Mouse (Mus musculus) testis, adult 2 months (tissue): ENCODE measurements around the gene Defb45. TPM values are rescaled to one million over a fixed set of nuclear protein-coding genes. Genes with fewer than 3 reads are reported as not detected.

Source experiments
- H3K27ac ChIP-seq: fragments of 200-500 bp; 2 replicates; pipeline ENCODE4 v1.5.1; 2012; ENCODE audit warnings: low read depth, low read length; ENCODE audit not compliant: control insufficient read depth, insufficient read depth
- H3K27me3 ChIP-seq: fragments of 200-500 bp; 2 replicates; pipeline ENCODE4 v1.6.1; 2012; ENCODE audit warnings: mild to moderate bottlenecking, low read length, moderate library complexity; ENCODE audit not compliant: control insufficient read depth, insufficient read depth
- H3K36me3 ChIP-seq: fragments of 200-500 bp; 2 replicates; pipeline ENCODE4 v1.6.1; 2012; ENCODE audit warnings: mild to moderate bottlenecking, low read length; ENCODE audit not compliant: control insufficient read depth, insufficient read depth
- H3K4me1 ChIP-seq: fragments of 200-500 bp; 2 replicates; pipeline ENCODE4 v1.6.1; 2012; ENCODE audit warnings: low read length; ENCODE audit not compliant: control insufficient read depth, insufficient read depth
- H3K4me3 ChIP-seq: fragments of 200-500 bp; 2 replicates; pipeline ENCODE4 v1.5.1; 2012; ENCODE audit warnings: low read depth, mild to moderate bottlenecking, low read length, moderate library complexity, mixed read lengths; ENCODE audit not compliant: control insufficient read depth
- CTCF ChIP-seq: fragments of 200-500 bp; IDR thresholded peaks from 2 replicates; pipeline ENCODE4 v1.5.1; 2012; ENCODE audit warnings: low read depth, mild to moderate bottlenecking, inconsistent platforms, low read length, moderate library complexity; ENCODE audit not compliant: control insufficient read depth, insufficient read depth, insufficient replicate concordance
- POLR2A ChIP-seq: fragments of 200-500 bp; IDR thresholded peaks from 2 replicates; pipeline ENCODE4 v1.6.1; 2012; ENCODE audit warnings: low read depth, mild to moderate bottlenecking, inconsistent platforms, low read length, moderate library complexity; ENCODE audit not compliant: control insufficient read depth
- polyA plus RNA-seq: library from polyadenylated mRNA; depleted of rRNA; stranded (reverse); fragments of >200 nt; gene quantifications from 2 replicates; pipeline ENCODE4 v1.2.3, GENCODE M21; 2012

Gene Defb45
- polyA plus RNA-seq, 1 experiment: 25.5 TPM

DNA sequence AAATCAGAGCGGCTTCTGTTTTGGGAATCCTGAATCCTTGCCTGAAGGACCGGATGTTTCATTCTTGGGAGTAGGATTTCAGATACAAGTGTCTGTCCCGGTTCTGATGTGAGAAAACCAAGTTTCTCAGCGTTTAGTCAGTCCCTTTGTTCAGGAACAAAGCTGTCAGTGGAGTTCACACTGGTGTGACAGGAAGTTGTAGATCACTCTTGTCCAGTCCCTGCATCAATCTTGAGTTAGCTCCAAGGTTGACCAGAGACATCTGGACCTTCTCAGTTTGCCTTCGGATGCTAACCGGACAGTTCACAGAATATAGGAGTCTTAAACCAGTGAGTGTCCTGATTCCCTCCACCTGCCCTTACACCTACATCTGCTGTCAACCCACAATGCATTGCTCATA, 8.5 kb upstream of the Defb45 start:
- no peak overlapping the region for H3K4me3 ChIP-seq
- peaks cover 8% of the 10 kb centered on the region for H3K4me1 ChIP-seq
- H3K36me3 ChIP-seq: no peaks in the 10 kb centered on the region
- no peaks in the 10 kb centered on the region for H3K27me3 ChIP-seq
- H3K27ac ChIP-seq: no peak overlapping the region
- no peak for TF ChIP-seq POLR2A

DNA sequence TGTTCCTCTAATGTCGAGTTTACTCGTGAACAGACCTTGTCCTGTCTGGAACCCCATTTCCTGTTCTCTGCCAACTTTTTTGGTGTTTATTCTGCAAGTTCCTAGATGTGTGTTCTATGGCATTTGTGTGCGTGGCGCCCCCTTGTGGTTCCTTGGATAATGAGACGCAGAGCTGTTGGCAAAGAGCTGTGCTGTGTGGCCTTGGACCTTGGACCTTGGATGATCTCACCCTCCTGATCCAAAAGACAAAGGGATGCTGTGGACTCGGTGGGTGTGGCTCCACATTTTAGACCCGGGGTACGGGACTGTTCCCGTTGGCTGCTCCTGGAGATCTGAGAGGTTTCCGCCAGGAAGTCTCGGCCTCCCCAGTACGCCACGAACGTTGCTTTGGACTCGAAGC, 4.9 kb upstream of the Defb45 start, which contains the start of gene Defb36:
Defb36 (plus strand) TSS at position 271 of the 400 bp plus-strand sequence.
- TF ChIP-seq CTCF: peak; percentile 76
- TF ChIP-seq POLR2A: 0 out of 2 replicates have a peak, but pooled peaks have one; percentile 24
- peak within 1 kb of the TSS; percentile 47 for H3K27ac ChIP-seq
- H3K27me3 ChIP-seq: no peaks in the 10 kb centered on the region
- no peaks in the 10 kb centered on the region for H3K36me3 ChIP-seq
- H3K4me3 ChIP-seq: peak within 1 kb of the TSS; percentile 56
- peaks cover 12% of the 10 kb centered on the region for H3K4me1 ChIP-seq

- Histone ChIP-seq H3K27me3 (no peaks in the 10 kb centered on the region), H3K27ac (no peak overlapping the region), H3K4me1 (peaks cover 12% of the 10 kb centered on the region), H3K4me3 (no peak overlapping the region), H3K36me3 (no peaks in the 10 kb centered on the region)
- no peak for TF ChIP-seq POLR2A
- peak; percentile 78; the same call in 1 of the 2 replicates for TF ChIP-seq CTCF
Observed at GRCm38 (mm10) chr2:152601275-152601960, 2.2 kb upstream of the Defb45 start.

- no peak for TF ChIP-seq CTCF
- TF ChIP-seq POLR2A: no peak
Observed at GRCm38 (mm10) chr2:152600076-152600475, 877 bp upstream of the Defb45 start.

DNA sequence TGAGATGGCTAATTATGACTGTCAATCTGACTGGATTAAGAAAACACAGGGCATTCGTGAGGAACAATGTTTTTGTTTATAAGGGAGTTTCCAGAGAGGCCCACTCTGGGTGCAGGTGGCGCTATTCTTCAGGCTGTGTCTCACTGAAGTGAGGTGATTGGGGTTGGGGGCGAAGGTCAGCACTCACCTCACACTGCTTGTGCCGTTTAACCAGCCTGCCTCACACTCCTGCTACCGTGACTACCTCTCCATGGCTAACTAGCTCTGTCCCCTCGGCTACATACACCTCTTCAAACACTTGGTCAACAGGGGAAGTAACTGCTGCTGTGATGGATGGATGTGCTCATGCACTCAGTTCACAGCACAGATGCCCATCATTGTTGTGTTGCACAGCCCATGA, 10.2 kb downstream of the Defb45 start:
- no peaks in the 10 kb centered on the region for H3K36me3 ChIP-seq
- no peak overlapping the region for H3K4me3 ChIP-seq
- peaks cover 3% of the 10 kb centered on the region for H3K4me1 ChIP-seq
- TF ChIP-seq CTCF (no peak), POLR2A (no peak)
- 0 out of 2 replicates have a peak overlapping the region, but pooled peaks have one; percentile 26 for H3K27ac ChIP-seq
- H3K27me3 ChIP-seq: no peaks in the 10 kb centered on the region

More at GRCm38 (mm10) chr2:152600076-152600475, 877 bp upstream of the Defb45 start:
- Histone ChIP-seq H3K4me3 (no peak overlapping the region), H3K36me3 (no peaks in the 10 kb centered on the region), H3K27me3 (no peaks in the 10 kb centered on the region), H3K4me1 (peaks cover 12% of the 10 kb centered on the region), H3K27ac (peak overlapping the region; percentile 34; the same call in 1 of the 2 replicates)

DNA sequence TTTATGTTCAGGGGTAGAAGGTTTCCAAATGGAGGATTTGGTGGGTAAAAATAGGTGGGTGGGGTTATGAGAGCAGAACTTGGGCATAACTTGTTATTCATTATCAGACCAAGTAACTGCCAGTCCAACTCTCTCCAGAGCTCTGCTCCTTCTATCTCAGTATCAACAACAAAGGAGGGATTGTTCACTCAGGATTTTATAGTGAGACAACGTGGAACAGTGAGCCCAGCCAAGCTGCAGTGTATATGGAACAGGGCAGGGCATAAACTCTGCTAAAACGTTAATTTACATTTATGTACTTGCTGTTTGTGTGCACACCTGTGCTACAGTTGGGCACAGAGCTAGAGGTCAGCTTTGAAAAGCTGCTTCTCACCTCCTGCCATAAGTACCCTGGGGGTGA, 10.7 kb downstream of the Defb45 start:
- H3K4me1 ChIP-seq: peaks cover 3% of the 10 kb centered on the region
- TF ChIP-seq POLR2A (no peak), CTCF (no peak)
- H3K36me3 ChIP-seq: no peaks in the 10 kb centered on the region
- H3K4me3 ChIP-seq: no peak overlapping the region
- H3K27ac ChIP-seq: no peak overlapping the region
- no peaks in the 10 kb centered on the region for H3K27me3 ChIP-seq

DNA sequence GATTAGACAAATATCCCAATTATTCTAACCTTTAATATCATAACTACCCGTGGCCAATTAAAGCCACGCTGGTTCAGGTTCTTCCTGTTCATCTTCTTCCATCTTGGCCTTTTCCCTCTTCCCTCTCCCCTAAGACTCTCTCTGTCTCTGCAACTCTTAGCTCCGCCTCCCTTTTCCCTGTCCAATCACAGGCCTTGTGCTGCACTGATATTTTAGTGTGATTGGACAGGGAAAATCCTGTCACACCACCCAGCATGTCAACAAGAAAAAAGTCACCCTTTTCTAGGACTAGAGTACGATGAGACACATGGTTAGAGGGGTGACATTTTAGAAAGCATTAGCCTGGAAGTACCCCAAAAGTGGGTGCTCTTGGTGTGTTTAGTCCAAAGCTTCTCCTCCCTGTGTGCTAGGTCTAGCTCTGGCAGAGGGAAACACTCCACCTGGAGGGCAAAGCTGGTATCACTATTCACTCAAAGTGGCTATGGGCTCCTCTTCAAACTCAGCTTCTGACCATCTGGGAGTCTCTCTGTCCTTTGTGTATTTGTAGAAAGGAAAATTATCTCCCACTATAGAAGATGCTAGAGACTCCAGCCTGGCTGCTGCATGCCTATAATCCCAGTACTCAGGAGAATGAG, 12.2 kb downstream of the Defb45 start:
- no peaks in the 10 kb centered on the region for H3K36me3 ChIP-seq
- peak overlapping the region; percentile 36 for H3K27ac ChIP-seq
- H3K4me1 ChIP-seq: peaks cover 3% of the 10 kb centered on the region
- no peak overlapping the region for H3K4me3 ChIP-seq
- TF ChIP-seq POLR2A (no peak), CTCF (no peak)
- no peaks in the 10 kb centered on the region for H3K27me3 ChIP-seq
